ENCODE assay signal across 9 mouse cellular contexts in genomic region chr7:25290911-25291310, GRCm38 (mm10). TPM values are rescaled to one million over a fixed set of nuclear protein-coding genes. Genes with fewer than 3 reads are reported as not detected.
DNase-seq lines count a peak whose midpoint lies in the region; ATAC-seq and TF ChIP-seq lines count a peak whose summit lies in the region.
"Had no signal": no experiment of that assay in that cellular context is flagged by ENCODE, and none has a peak within 500 bp of the region (broad histone marks: within the 10 kb centered on the region; RNA-seq: fewer than 3 reads in every experiment).

No protein-coding gene starts in this region.

- no peaks in the 10 kb centered on the region for H3K27me3 ChIP-seq in hindbrain, embryonic 10.5 days (ENCODE audit: insufficient read depth, poor library complexity, severe bottlenecking)
- H3K27me3 ChIP-seq in hindbrain, embryonic 16.5 days (replicated peaks; ENCODE audit: control insufficient read depth, insufficient read depth, low read length), result no peaks in the 10 kb centered on the region
- no peaks in the 10 kb centered on the region for H3K27me3 ChIP-seq in E14TG2a.4 (ENCODE audit: insufficient read depth, low read length)
- H3K27me3 ChIP-seq in intestine, embryonic 16.5 days (replicated peaks; ENCODE audit: control insufficient read depth, insufficient read depth, low read length), result no peaks in the 10 kb centered on the region
- no peaks in the 10 kb centered on the region for H3K27me3 ChIP-seq in stomach, embryonic 16.5 days (ENCODE audit: control insufficient read depth, insufficient read depth, low read length)

- no peak overlapping the region for H3K9ac ChIP-seq in hindbrain, embryonic 16.5 days (ENCODE audit: low read depth, low read length)
- H3K9ac ChIP-seq in intestine, embryonic 16.5 days (ENCODE audit: low read depth, low read length), result peak overlapping the region; percentile 10; the same call in 1 of the 2 replicates
- H3K9ac ChIP-seq in stomach, embryonic 16.5 days (ENCODE audit: low read length), result no peak overlapping the region

- peaks cover 9% of the 10 kb centered on the region; the same call in 1 of the 2 replicates for H3K9me3 ChIP-seq in hindbrain, embryonic 10.5 days
- no peaks in the 10 kb centered on the region for H3K9me3 ChIP-seq in hindbrain, embryonic 16.5 days (ENCODE audit: control insufficient read depth, low read length)
- H3K9me3 ChIP-seq in E14TG2a.4 (ENCODE audit: low read length), result no peaks in the 10 kb centered on the region
- no peaks in the 10 kb centered on the region for H3K9me3 ChIP-seq in intestine, embryonic 16.5 days (ENCODE audit: control insufficient read depth, low read length)
- H3K9me3 ChIP-seq in stomach, embryonic 16.5 days (replicated peaks; ENCODE audit: control insufficient read depth, low read length), result no peaks in the 10 kb centered on the region

- no peak for ATAC-seq in hindbrain, embryonic 16.5 days
- peak; percentile 75 for ATAC-seq in intestine, embryonic 16.5 days
- ATAC-seq in stomach, embryonic 16.5 days (ENCODE audit: insufficient read depth, low FRiP score), result peak; percentile 27; the same call in 1 of the 2 replicates
- ATAC-seq in monocyte, adult 5-6 weeks (replicated peaks; ENCODE audit: insufficient number of reproducible peaks, low FRiP score, low TSS enrichment, poor library complexity, severe bottlenecking), result no peak

- no peak for TF ChIP-seq CTCF in E14TG2a.4 (conservative IDR thresholded peaks at IDR 0.05; ENCODE audit: low read length)

- peaks cover 19% of the 10 kb centered on the region for H3K4me1 ChIP-seq in hindbrain, embryonic 10.5 days (replicated peaks)
- H3K4me1 ChIP-seq in hindbrain, embryonic 16.5 days (ENCODE audit: control insufficient read depth, insufficient read depth, low read depth, low read length), result peaks cover 9% of the 10 kb centered on the region
- H3K4me1 ChIP-seq in E14TG2a.4 (replicated peaks; ENCODE audit: low read depth, low read length), result peaks cover 81% of the 10 kb centered on the region
- peaks cover 21% of the 10 kb centered on the region for H3K4me1 ChIP-seq in intestine, embryonic 16.5 days (ENCODE audit: control insufficient read depth, insufficient read depth, low read length)
- peaks cover 13% of the 10 kb centered on the region; the same call in 1 of the 2 replicates for H3K4me1 ChIP-seq in stomach, embryonic 16.5 days (ENCODE audit: control insufficient read depth, insufficient read depth, low read length)

- 0 out of 2 replicates have a peak overlapping the region, but pooled peaks have one; percentile 6 for H3K4me3 ChIP-seq in hindbrain, embryonic 10.5 days
- no peak overlapping the region for H3K4me3 ChIP-seq in hindbrain, embryonic 16.5 days (ENCODE audit: low read length)
- peak overlapping the region; percentile 35; the same call in 1 of the 2 replicates for H3K4me3 ChIP-seq in E14TG2a.4 (replicated peaks; ENCODE audit: low read length)
- no peak overlapping the region for H3K4me3 ChIP-seq in intestine, embryonic 16.5 days (ENCODE audit: low read length)
- no peak overlapping the region for H3K4me3 ChIP-seq in stomach, embryonic 16.5 days (replicated peaks; ENCODE audit: low read length)

- WGBS in hindbrain, embryonic 10.5 days, result 94% methylated on average over 2 of the region's 2 CpGs
- 83% methylated on average over 2 of the region's 2 CpGs for WGBS in hindbrain, embryonic 16.5 days
- 65% methylated on average over 2 of the region's 2 CpGs for WGBS in intestine, embryonic 16.5 days
- 74% methylated on average over 2 of the region's 2 CpGs for WGBS in stomach, embryonic 16.5 days

- no peak for DNase-seq in hindbrain, embryonic 10.5 days (ENCODE audit: low spot score)
- peak; percentile 77 for DNase-seq in adrenal gland, postnatal 14 days
- no peak for DNase-seq in left cerebral cortex, adult 18-20 months (ENCODE audit: low spot score in 2 of 2)

- H3K36me3 ChIP-seq in hindbrain, embryonic 10.5 days, result peaks cover 100% of the 10 kb centered on the region
- peaks cover 75% of the 10 kb centered on the region for H3K36me3 ChIP-seq in hindbrain, embryonic 16.5 days (ENCODE audit: control insufficient read depth, insufficient read depth, low read length)
- peaks cover 100% of the 10 kb centered on the region for H3K36me3 ChIP-seq in E14TG2a.4 (ENCODE audit: insufficient read depth, low read length)
- H3K36me3 ChIP-seq in intestine, embryonic 16.5 days (ENCODE audit: control insufficient read depth, insufficient read depth, low read length), result peaks cover 68% of the 10 kb centered on the region
- H3K36me3 ChIP-seq in stomach, embryonic 16.5 days (ENCODE audit: control insufficient read depth, insufficient read depth, low read length), result peaks cover 51% of the 10 kb centered on the region

- H3K27ac ChIP-seq in hindbrain, embryonic 10.5 days, result no peak overlapping the region
- H3K27ac ChIP-seq in hindbrain, embryonic 16.5 days (ENCODE audit: low read depth, low read length), result no peak overlapping the region; the same call in 1 of the 2 replicates
- H3K27ac ChIP-seq in intestine, embryonic 16.5 days (ENCODE audit: low read length), result no peak overlapping the region
- H3K27ac ChIP-seq in stomach, embryonic 16.5 days (ENCODE audit: low read length), result no peak overlapping the region

- no peak overlapping the region for H3K4me2 ChIP-seq in hindbrain, embryonic 16.5 days (ENCODE audit: low read length)
- H3K4me2 ChIP-seq in intestine, embryonic 16.5 days (ENCODE audit: low read depth, low read length), result no peak overlapping the region
- no peak overlapping the region for H3K4me2 ChIP-seq in stomach, embryonic 16.5 days (ENCODE audit: low read depth, low read length)

RNA-seq across cellular contexts. Expression of gene Pafah1b3, which starts 6.9 kb away (rescaled TPM):
- polyA plus RNA-seq in hindbrain, embryonic 10.5 days (2016; fragmentation: Nextera tagmentation; extraction: Ambion mirVana), result 271 and 384 TPM in 2 replicates
- polyA plus RNA-seq in hindbrain, embryonic 16.5 days (2015; fragmentation: Nextera tagmentation; extraction: Ambion mirVana), result 566 and 571 TPM in 2 replicates
- total RNA-seq in adrenal gland, postnatal 14 days (2021), result 31.5 and 33.7 TPM in 2 replicates
- 175 and 180 TPM in 2 replicates for polyA plus RNA-seq in intestine, embryonic 16.5 days (2015; fragmentation: Nextera tagmentation; extraction: Ambion mirVana)
- 186 and 209 TPM in 2 replicates for polyA plus RNA-seq in stomach, embryonic 16.5 days (2015; fragmentation: Nextera tagmentation; extraction: Ambion mirVana)
- 8.0 to 20.6 TPM (median 20.3 TPM) in 3 replicates for total RNA-seq in monocyte, adult 5-6 weeks (2017)
- 10 to 100 TPM; 35.7 to 36.9 TPM for total RNA-seq in left cerebral cortex, adult 18-20 months (2021)

RNA-seq across cellular contexts. Expression of gene Prr19, which starts 10.3 kb away (rescaled TPM):
- 1.2 and 2.1 TPM in 2 replicates for polyA plus RNA-seq in hindbrain, embryonic 10.5 days (2016; fragmentation: Nextera tagmentation; extraction: Ambion mirVana)
- polyA plus RNA-seq in hindbrain, embryonic 16.5 days (2015; fragmentation: Nextera tagmentation; extraction: Ambion mirVana), result 4.7 and 4.8 TPM in 2 replicates
- not detected in 2 replicates for total RNA-seq in adrenal gland, postnatal 14 days (2021)
- 0.56 and 0.93 TPM in 2 replicates for polyA plus RNA-seq in intestine, embryonic 16.5 days (2015; fragmentation: Nextera tagmentation; extraction: Ambion mirVana)
- 0.49 and 0.57 TPM in 2 replicates for polyA plus RNA-seq in stomach, embryonic 16.5 days (2015; fragmentation: Nextera tagmentation; extraction: Ambion mirVana)
- total RNA-seq in monocyte, adult 5-6 weeks (2017), result not detected in 3 replicates
- not detected for total RNA-seq in left cerebral cortex, adult 18-20 months (2021)
- total RNA-seq: hematopoietic stem cell, adult 5-6 weeks had no signal

RNA-seq across cellular contexts. Expression of gene Tmem145, which starts 15.0 kb away (rescaled TPM):
- 2.5 and 9.1 TPM in 2 replicates for polyA plus RNA-seq in hindbrain, embryonic 10.5 days (2016; fragmentation: Nextera tagmentation; extraction: Ambion mirVana)
- 78.7 and 85.0 TPM in 2 replicates for polyA plus RNA-seq in hindbrain, embryonic 16.5 days (2015; fragmentation: Nextera tagmentation; extraction: Ambion mirVana)
- 1.4 and 3.2 TPM in 2 replicates for total RNA-seq in adrenal gland, postnatal 14 days (2021)
- polyA plus RNA-seq in intestine, embryonic 16.5 days (2015; fragmentation: Nextera tagmentation; extraction: Ambion mirVana), result 0.61 and 1.1 TPM in 2 replicates
- polyA plus RNA-seq in stomach, embryonic 16.5 days (2015; fragmentation: Nextera tagmentation; extraction: Ambion mirVana), result 0.57 and 0.66 TPM in 2 replicates
- not detected in 3 replicates for total RNA-seq in monocyte, adult 5-6 weeks (2017)
- total RNA-seq in left cerebral cortex, adult 18-20 months (2021), result 10 to 100 TPM; 45.4 to 46.6 TPM
- total RNA-seq: hematopoietic stem cell, adult 5-6 weeks had no signal

RNA-seq across cellular contexts. Expression of gene Cic, which starts 23.4 kb away (rescaled TPM):
- 23.2 and 23.5 TPM in 2 replicates for polyA plus RNA-seq in hindbrain, embryonic 10.5 days (2016; fragmentation: Nextera tagmentation; extraction: Ambion mirVana)
- 31.0 and 36.4 TPM in 2 replicates for polyA plus RNA-seq in hindbrain, embryonic 16.5 days (2015; fragmentation: Nextera tagmentation; extraction: Ambion mirVana)
- 115 and 127 TPM in 2 replicates for total RNA-seq in adrenal gland, postnatal 14 days (2021)
- 17.3 and 19.9 TPM in 2 replicates for polyA plus RNA-seq in intestine, embryonic 16.5 days (2015; fragmentation: Nextera tagmentation; extraction: Ambion mirVana)
- polyA plus RNA-seq in stomach, embryonic 16.5 days (2015; fragmentation: Nextera tagmentation; extraction: Ambion mirVana), result 26.7 and 27.4 TPM in 2 replicates
- total RNA-seq in monocyte, adult 5-6 weeks (2017), result 55.5 to 68.5 TPM (median 65.9 TPM) in 3 replicates
- total RNA-seq in left cerebral cortex, adult 18-20 months (2021), result 100 to 1,000 TPM; 212 to 225 TPM

RNA-seq across cellular contexts. Expression of gene Megf8, which starts 26.1 kb away (rescaled TPM):
- 16.5 and 18.2 TPM in 2 replicates for polyA plus RNA-seq in hindbrain, embryonic 10.5 days (2016; fragmentation: Nextera tagmentation; extraction: Ambion mirVana)
- polyA plus RNA-seq in hindbrain, embryonic 16.5 days (2015; fragmentation: Nextera tagmentation; extraction: Ambion mirVana), result 23.6 and 23.7 TPM in 2 replicates
- 39.1 and 39.7 TPM in 2 replicates for total RNA-seq in adrenal gland, postnatal 14 days (2021)
- polyA plus RNA-seq in intestine, embryonic 16.5 days (2015; fragmentation: Nextera tagmentation; extraction: Ambion mirVana), result 6.8 and 7.1 TPM in 2 replicates
- 9.5 and 10.7 TPM in 2 replicates for polyA plus RNA-seq in stomach, embryonic 16.5 days (2015; fragmentation: Nextera tagmentation; extraction: Ambion mirVana)
- total RNA-seq in monocyte, adult 5-6 weeks (2017), result 0.64 to 1.8 TPM (median 0.86 TPM) in 3 replicates
- 100 to 1,000 TPM; 100 to 102 TPM for total RNA-seq in left cerebral cortex, adult 18-20 months (2021)

Comparison
In these comparisons a context has a peak if more than half of its experiments do, and no peak if none do; other contexts are left out.
1. H3K4me3 ChIP-seq: peak in hindbrain, embryonic 10.5 days (single experiment) and E14TG2a.4 (single experiment); none in hindbrain, embryonic 16.5 days (single experiment), intestine, embryonic 16.5 days (single experiment) and stomach, embryonic 16.5 days (single experiment).
2. ATAC-seq: peak in intestine, embryonic 16.5 days (single experiment) and stomach, embryonic 16.5 days (single experiment); none in hindbrain, embryonic 16.5 days (single experiment) and monocyte, adult 5-6 weeks (single experiment).